19 mouse cellular contexts compared by ENCODE assay signal in the genomic region with DNA sequence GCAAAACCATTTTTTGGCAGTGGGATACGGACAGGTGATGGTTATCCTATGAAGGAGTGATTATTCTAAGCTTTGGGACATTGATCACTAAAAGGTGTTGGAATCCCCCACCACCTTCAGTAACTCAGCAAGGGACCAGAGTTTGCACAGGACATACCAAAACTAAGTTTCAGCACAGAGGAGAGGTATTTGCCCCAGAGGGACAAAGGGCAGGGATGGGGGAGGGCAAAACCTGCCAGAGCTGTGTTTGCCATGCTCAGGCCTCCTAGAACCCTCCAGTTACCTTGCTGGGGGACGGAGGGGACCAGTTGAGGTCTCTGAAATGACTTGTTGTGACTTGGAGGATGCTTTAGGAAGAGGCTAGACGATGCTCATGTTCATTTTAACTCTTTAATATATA. TPM values are rescaled to one million over a fixed set of nuclear protein-coding genes. Genes with fewer than 3 reads are reported as not detected.
DNase-seq lines count a peak whose midpoint lies in the region; ATAC-seq lines count a peak whose summit lies in the region.
"Had no signal": no experiment of that assay in that cellular context is flagged by ENCODE, and none has a peak within 500 bp of the region (broad histone marks: within the 10 kb centered on the region; RNA-seq: fewer than 3 reads in every experiment).

No protein-coding gene starts in this region.

- no peak for ATAC-seq in kidney, embryonic 15.5 days (replicated peaks; ENCODE audit: low FRiP score)
- ATAC-seq: forebrain, embryonic 14.5 days had no signal

- no peak overlapping the region for H3K4me3 ChIP-seq in kidney, embryonic 15.5 days (replicated peaks)
- H3K4me3 ChIP-seq: embryonic facial prominence, embryonic 15.5 days; erythroblast, embryonic 14.5 days; forebrain, embryonic 10.5 days; heart, embryonic 13.5 days had no signal

- peaks cover 27% of the 10 kb centered on the region for H3K4me1 ChIP-seq in kidney, embryonic 15.5 days

- H3K36me3 ChIP-seq in kidney, embryonic 15.5 days = no peaks in the 10 kb centered on the region
- H3K36me3 ChIP-seq: embryonic facial prominence, embryonic 15.5 days; forebrain, embryonic 10.5 days; heart, embryonic 13.5 days had no signal

- peak; percentile 47 to 73 for DNase-seq in kidney, adult 8-10 months
- peak; percentile 27 for DNase-seq in kidney, postnatal 10 days
- DNase-seq in kidney, postnatal 25 days = peak; percentile 49 to 64
- peak; percentile 78 for DNase-seq in yolk sac, embryonic 10.5 days (ENCODE audit: low spot score)
- no peak for DNase-seq in frontal cortex, postnatal 36 days (ENCODE audit: low spot score in 2 of 2)
- no peak for DNase-seq in urinary bladder, postnatal 36 days (ENCODE audit: low spot score in 2 of 2)
- DNase-seq: adrenal gland, adult 2 months; adrenal gland, postnatal 25 days; cerebellum, adult 2 months; cerebellum, postnatal 10 days; gastrocnemius, postnatal 36 days; heart, adult 11 months; heart, postnatal 36 days had no signal

- H3K9ac ChIP-seq in kidney, embryonic 15.5 days = no peak overlapping the region
- H3K9ac ChIP-seq: embryonic facial prominence, embryonic 15.5 days; heart, embryonic 13.5 days had no signal

- H3K4me2 ChIP-seq in kidney, embryonic 15.5 days = no peak overlapping the region
- H3K4me2 ChIP-seq: embryonic facial prominence, embryonic 15.5 days; heart, embryonic 13.5 days had no signal

- no peak overlapping the region for H3K27ac ChIP-seq in kidney, embryonic 15.5 days
- H3K27ac ChIP-seq: embryonic facial prominence, embryonic 15.5 days; forebrain, embryonic 10.5 days; heart, embryonic 13.5 days had no signal

- 88% methylated on average over 3 of the region's 3 CpGs for WGBS in kidney, embryonic 15.5 days

- H3K9me3 ChIP-seq in kidney, embryonic 15.5 days (replicated peaks) = no peaks in the 10 kb centered on the region
- H3K9me3 ChIP-seq: embryonic facial prominence, embryonic 15.5 days; forebrain, embryonic 10.5 days; heart, embryonic 13.5 days had no signal

- H3K27me3 ChIP-seq in kidney, embryonic 15.5 days = no peaks in the 10 kb centered on the region
- H3K27me3 ChIP-seq: embryonic facial prominence, embryonic 15.5 days had no signal

RNA-seq across cellular contexts. Expression of a gene that starts 30.7 kb away (rescaled TPM):
- 88.2 and 88.3 TPM in 2 replicates for polyA plus RNA-seq in kidney, embryonic 15.5 days (2015; fragmentation: Nextera tagmentation; extraction: Ambion mirVana)

Comparison
In these comparisons a context has a peak if more than half of its experiments do, and no peak if none do; other contexts are left out.
1. DNase-seq: peak in kidney, adult 8-10 months (2 of 2), kidney, postnatal 10 days (single experiment), kidney, postnatal 25 days (2 of 2) and yolk sac, embryonic 10.5 days (single experiment); none in frontal cortex, postnatal 36 days (0 of 2) and urinary bladder, postnatal 36 days (0 of 2).